ENCODE assay signal across 24 mouse cellular contexts in genomic region chr11:43865298-43866165, GRCm38 (mm10). TPM values are rescaled to one million over a fixed set of nuclear protein-coding genes. Genes with fewer than 3 reads are reported as not detected.
DNase-seq lines count a peak whose midpoint lies in the region; ATAC-seq and TF ChIP-seq lines count a peak whose summit lies in the region.
"Had no signal": no experiment of that assay in that cellular context is flagged by ENCODE, and none has a peak within 500 bp of the region (broad histone marks: within the 10 kb centered on the region; RNA-seq: fewer than 3 reads in every experiment).

No protein-coding gene starts in this region.

- H3K27me3 ChIP-seq in heart, adult 2 months (ENCODE audit: control insufficient read depth, insufficient read depth, low read length) = no peaks in the 10 kb centered on the region
- no peaks in the 10 kb centered on the region for H3K27me3 ChIP-seq in heart, embryonic 13.5 days (replicated peaks)
- no peaks in the 10 kb centered on the region for H3K27me3 ChIP-seq in hindbrain, postnatal 0 days (ENCODE audit: insufficient read depth, low read length)
- H3K27me3 ChIP-seq in liver, postnatal 0 days (ENCODE audit: insufficient read depth, low read length) = no peaks in the 10 kb centered on the region
- H3K27me3 ChIP-seq: embryonic facial prominence, embryonic 15.5 days; hindbrain, embryonic 15.5 days; kidney, embryonic 15.5 days; limb, embryonic 12.5 days; midbrain, embryonic 12.5 days had no signal

- WGBS in heart, adult 2 months = 53% methylated on average over 6 of the region's 6 CpGs
- WGBS in heart, embryonic 13.5 days = 42% methylated on average over 6 of the region's 6 CpGs
- 89% methylated on average over 6 of the region's 6 CpGs for WGBS in hindbrain, postnatal 0 days
- WGBS in liver, postnatal 0 days (ENCODE audit: insufficient replicate concordance) = 65% methylated on average over 6 of the region's 6 CpGs

- H3K4me2 ChIP-seq in heart, embryonic 13.5 days = peak overlapping the region; percentile 20; the same call in 1 of the 2 replicates
- no peak overlapping the region for H3K4me2 ChIP-seq in hindbrain, postnatal 0 days (ENCODE audit: low read depth, low read length)
- no peak overlapping the region for H3K4me2 ChIP-seq in liver, postnatal 0 days (ENCODE audit: low read depth, low read length)
- H3K4me2 ChIP-seq: embryonic facial prominence, embryonic 15.5 days; hindbrain, embryonic 15.5 days; kidney, embryonic 15.5 days; limb, embryonic 12.5 days; liver, embryonic 11.5 days; midbrain, embryonic 12.5 days had no signal

- peak; percentile 55 for DNase-seq in brain, adult 2 months (ENCODE audit: low read depth, low spot score)
- peak; percentile 31 to 37 for DNase-seq in heart, adult 2 months
- peak; percentile 25 for DNase-seq in heart, postnatal 4 days
- DNase-seq in hindbrain, postnatal 0 days (ENCODE audit: low spot score) = no peak
- DNase-seq in liver, postnatal 0 days = no peak
- DNase-seq in kidney, adult 11 months = no peak
- DNase-seq: adrenal gland, postnatal 14 days; cerebellum, adult 9-10 months; gastrocnemius, postnatal 25 days; kidney, postnatal 36 days; lung, adult 18-20 months; lung, postnatal 10 days; right cerebral cortex, postnatal 14 days; spleen, adult 18-20 months had no signal

- no peak overlapping the region for H3K4me3 ChIP-seq in heart, adult 2 months
- H3K4me3 ChIP-seq in heart, embryonic 13.5 days = no peak overlapping the region
- no peak overlapping the region for H3K4me3 ChIP-seq in hindbrain, postnatal 0 days (ENCODE audit: low read length)
- no peak overlapping the region for H3K4me3 ChIP-seq in liver, postnatal 0 days (ENCODE audit: low read depth, low read length)
- H3K4me3 ChIP-seq: embryonic facial prominence, embryonic 15.5 days; hindbrain, embryonic 15.5 days; kidney, embryonic 15.5 days; limb, embryonic 12.5 days; midbrain, embryonic 12.5 days had no signal

- ATAC-seq in heart, embryonic 13.5 days (ENCODE audit: extremely low read depth, insufficient number of reproducible peaks, low FRiP score, low TSS enrichment) = peak; percentile 40; the same call in 1 of the 2 replicates
- ATAC-seq in hindbrain, postnatal 0 days = no peak
- ATAC-seq in liver, postnatal 0 days = no peak
- ATAC-seq: forebrain, embryonic 16.5 days; intestine, embryonic 16.5 days had no signal

- peak; percentile 52; the same call in 1 of the 2 replicates for TF ChIP-seq EP300 in heart, adult 2 months (IDR thresholded peaks at IDR 0.05; ENCODE audit: insufficient read depth, low read depth, low read length)
- no peak for TF ChIP-seq EP300 in liver, postnatal 0 days (IDR thresholded peaks at IDR 0.05; ENCODE audit: low read depth)

- no peaks in the 10 kb centered on the region for H3K79me2 ChIP-seq in heart, adult 2 months (replicated peaks; ENCODE audit: control insufficient read depth, insufficient read depth, low read length)

- intact Hi-C loops in heart, adult 2 months (cut with DNase I) = loop anchor here (5.0 kb wide), 1 partner anchor 62 kb away; no protein-coding TSS in a partner anchor

- no peak for TF ChIP-seq CTCF in heart, adult 2 months (IDR thresholded peaks at IDR 0.05)
- no peak for TF ChIP-seq CTCF in hindbrain, postnatal 0 days (IDR thresholded peaks at IDR 0.05; ENCODE audit: low read depth)
- no peak for TF ChIP-seq CTCF in liver, postnatal 0 days (IDR thresholded peaks at IDR 0.05; ENCODE audit: low read depth)

- H3K9me3 ChIP-seq in heart, embryonic 13.5 days = no peaks in the 10 kb centered on the region
- H3K9me3 ChIP-seq in hindbrain, postnatal 0 days (ENCODE audit: low read length) = no peaks in the 10 kb centered on the region
- no peaks in the 10 kb centered on the region for H3K9me3 ChIP-seq in liver, postnatal 0 days (ENCODE audit: low read length)
- H3K9me3 ChIP-seq: embryonic facial prominence, embryonic 15.5 days; hindbrain, embryonic 15.5 days; kidney, embryonic 15.5 days; limb, embryonic 12.5 days; midbrain, embryonic 12.5 days had no signal

- H3K36me3 ChIP-seq in heart, adult 2 months (ENCODE audit: control insufficient read depth, insufficient read depth, low read length) = no peaks in the 10 kb centered on the region
- H3K36me3 ChIP-seq in heart, embryonic 13.5 days = no peaks in the 10 kb centered on the region
- H3K36me3 ChIP-seq in hindbrain, postnatal 0 days (ENCODE audit: insufficient read depth, low read length) = no peaks in the 10 kb centered on the region
- H3K36me3 ChIP-seq in liver, postnatal 0 days (replicated peaks; ENCODE audit: insufficient read depth, low read length) = no peaks in the 10 kb centered on the region
- H3K36me3 ChIP-seq: embryonic facial prominence, embryonic 15.5 days; hindbrain, embryonic 15.5 days; kidney, embryonic 15.5 days; limb, embryonic 12.5 days; midbrain, embryonic 12.5 days had no signal

- TF ChIP-seq POLR2A in heart, adult 2 months (IDR thresholded peaks at IDR 0.05; ENCODE audit: insufficient read depth, low read depth, low read length) = peak; percentile 47; the same call in 1 of the 2 replicates

- H3K4me1 ChIP-seq in heart, adult 2 months (ENCODE audit: control insufficient read depth, insufficient read depth, low read length) = peaks cover 6% of the 10 kb centered on the region; the same call in 1 of the 2 replicates
- peaks cover 26% of the 10 kb centered on the region for H3K4me1 ChIP-seq in heart, embryonic 13.5 days
- no peaks in the 10 kb centered on the region for H3K4me1 ChIP-seq in hindbrain, postnatal 0 days (ENCODE audit: insufficient read depth, low read length)
- no peaks in the 10 kb centered on the region for H3K4me1 ChIP-seq in liver, postnatal 0 days (ENCODE audit: insufficient read depth)
- H3K4me1 ChIP-seq: embryonic facial prominence, embryonic 15.5 days; hindbrain, embryonic 15.5 days; kidney, embryonic 15.5 days; limb, embryonic 12.5 days; midbrain, embryonic 12.5 days had no signal

- peak overlapping the region; percentile 63 for H3K27ac ChIP-seq in heart, adult 2 months
- peak overlapping the region; percentile 78 for H3K27ac ChIP-seq in heart, embryonic 13.5 days (replicated peaks)
- H3K27ac ChIP-seq in hindbrain, postnatal 0 days = no peak overlapping the region
- no peak overlapping the region for H3K27ac ChIP-seq in liver, postnatal 0 days (ENCODE audit: low read depth)
- H3K27ac ChIP-seq: embryonic facial prominence, embryonic 15.5 days; hindbrain, embryonic 15.5 days; kidney, embryonic 15.5 days; limb, embryonic 12.5 days; midbrain, embryonic 12.5 days had no signal

- H3K9ac ChIP-seq in heart, adult 2 months (ENCODE audit: low read depth, low read length) = 0 out of 2 replicates have a peak overlapping the region, but pooled peaks have one; percentile 20
- no peak overlapping the region for H3K9ac ChIP-seq in heart, embryonic 13.5 days
- H3K9ac ChIP-seq in hindbrain, postnatal 0 days (replicated peaks; ENCODE audit: low read length) = no peak overlapping the region
- H3K9ac ChIP-seq in liver, postnatal 0 days (replicated peaks) = no peak overlapping the region
- H3K9ac ChIP-seq: embryonic facial prominence, embryonic 15.5 days; hindbrain, embryonic 15.5 days; kidney, embryonic 15.5 days; limb, embryonic 12.5 days; midbrain, embryonic 12.5 days had no signal

RNA-seq across cellular contexts. Expression of gene Adra1b, which starts 35.5 kb away (rescaled TPM):
- total RNA-seq in heart, adult 2 months (2021) = 10 to 100 TPM; 39.3 to 50.5 TPM
- 58.3 and 77.7 TPM in 2 replicates for polyA plus RNA-seq in heart, adult 2 months (2012; rRNA removed)
- polyA plus RNA-seq in heart, embryonic 13.5 days (2015; fragmentation: Nextera tagmentation; extraction: Ambion mirVana) = 5.0 and 5.8 TPM in 2 replicates
- 10 to 100 TPM; 37.0 to 39.2 TPM for total RNA-seq in heart, postnatal 4 days (2021)
- total RNA-seq in hindbrain, postnatal 0 days (2014; rRNA removed) = 37.0 and 39.7 TPM in 2 replicates
- polyA plus RNA-seq in hindbrain, postnatal 0 days (2015; fragmentation: Nextera tagmentation; extraction: Ambion mirVana) = 19.8 and 21.1 TPM in 2 replicates
- 6.4 and 6.6 TPM in 2 replicates for polyA plus RNA-seq in liver, postnatal 0 days (2015; fragmentation: Nextera tagmentation; extraction: Ambion mirVana)
- total RNA-seq: monocyte, adult 5-6 weeks had no signal

Comparison
In these comparisons a context has a peak if more than half of its experiments do, and no peak if none do; other contexts are left out.
1. DNase-seq: peak in brain, adult 2 months (single experiment), heart, adult 2 months (2 of 2) and heart, postnatal 4 days (single experiment); none in hindbrain, postnatal 0 days (single experiment), liver, postnatal 0 days (single experiment) and kidney, adult 11 months (single experiment).
2. H3K27ac ChIP-seq: peak in heart, adult 2 months (single experiment) and heart, embryonic 13.5 days (single experiment); none in hindbrain, postnatal 0 days (single experiment) and liver, postnatal 0 days (single experiment).